Comparison of ENCODE assay signal across 8 mouse cellular contexts in the genomic region with DNA sequence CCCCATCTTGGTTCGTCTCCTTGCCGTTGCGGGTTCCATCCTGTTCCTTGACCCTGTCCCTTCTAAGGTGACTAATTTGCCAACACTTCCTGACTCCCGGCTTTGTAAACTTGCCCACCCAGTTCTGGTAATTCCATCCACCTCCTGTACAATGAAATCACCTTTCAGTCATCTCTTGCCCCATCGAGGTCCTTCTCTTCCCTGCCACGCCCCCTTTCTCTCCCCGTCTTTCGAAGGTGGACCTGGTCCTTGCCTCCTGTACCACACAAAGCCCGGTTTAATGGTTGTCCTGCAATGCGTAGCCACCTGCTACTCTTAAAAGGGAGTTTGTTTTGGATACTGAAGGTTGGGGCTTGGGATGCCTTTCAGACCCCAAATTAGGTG. TPM values are rescaled to one million over a fixed set of nuclear protein-coding genes. Genes with fewer than 3 reads are reported as not detected.
A peak's percentile ranks its signal among the peaks of the same experiment; 100 is the strongest.
DNase-seq lines count a peak whose midpoint lies in the region; ATAC-seq and TF ChIP-seq lines count a peak whose summit lies in the region.

No protein-coding gene starts in this region.

- ATAC-seq in hindbrain, embryonic 14.5 days (ENCODE audit: low FRiP score): peak; percentile 35

- H3K9ac ChIP-seq in hindbrain, embryonic 14.5 days: peak overlapping the region; percentile 90

- H3K4me2 ChIP-seq in hindbrain, embryonic 14.5 days (replicated peaks): peak overlapping the region; percentile 74

- H3K27ac ChIP-seq in layer of hippocampus, adult 2 months: peak overlapping the region; percentile 98; the same call in 1 of the 2 replicates
- no peak overlapping the region for H3K27ac ChIP-seq in bone marrow, adult 2 months (ENCODE audit: control insufficient read depth, insufficient read depth, low read depth, low read length, poor library complexity)
- H3K27ac ChIP-seq in hindbrain, embryonic 14.5 days: peak overlapping the region; percentile 68

- H3K36me3 ChIP-seq in hindbrain, embryonic 14.5 days (replicated peaks; ENCODE audit: control insufficient read depth, insufficient read depth): peaks cover 6% of the 10 kb centered on the region; the same call in 1 of the 2 replicates

- 1% methylated on average over 10 of the region's 10 CpGs for WGBS in bone marrow, adult 2 months
- 1% methylated on average over 10 of the region's 10 CpGs for WGBS in hindbrain, embryonic 14.5 days

- H3K27me3 ChIP-seq in hindbrain, embryonic 14.5 days (ENCODE audit: control insufficient read depth, insufficient read depth, low read length): no peaks in the 10 kb centered on the region

- no peak for TF ChIP-seq POLR2A in bone marrow, adult 2 months (IDR thresholded peaks at IDR 0.05; ENCODE audit: borderline replicate concordance, control insufficient read depth, low read depth, low read length)

- no peak for DNase-seq in layer of hippocampus, adult 2 months (ENCODE audit: low spot score in 2 of 2)
- DNase-seq in layer of hippocampus, postnatal 25 days (ENCODE audit: extremely low spot score in 1 of 2, low spot score in 1 of 2): no peak
- peak; percentile 40 for DNase-seq in hindbrain, embryonic 14.5 days (ENCODE audit: low spot score)
- peak; percentile 14 for DNase-seq in lung, postnatal 36 days
- DNase-seq in frontal cortex, postnatal 25 days (ENCODE audit: low spot score in 2 of 2): no peak
- DNase-seq in ovary, postnatal 36 days (ENCODE audit: low spot score): no peak
- no peak for DNase-seq in gastrocnemius, postnatal 4 days (ENCODE audit: low spot score in 2 of 2)

- H3K9me3 ChIP-seq in hindbrain, embryonic 14.5 days (ENCODE audit: control insufficient read depth, low read length): no peaks in the 10 kb centered on the region

- H3K4me1 ChIP-seq in bone marrow, adult 2 months (ENCODE audit: control insufficient read depth, insufficient read depth, low read length): no peaks in the 10 kb centered on the region
- peaks cover 13% of the 10 kb centered on the region for H3K4me1 ChIP-seq in hindbrain, embryonic 14.5 days (replicated peaks; ENCODE audit: control insufficient read depth, insufficient read depth, low read length)

- TF ChIP-seq CTCF in layer of hippocampus, adult 2 months (conservative IDR thresholded peaks at IDR 0.05): no peak
- no peak for TF ChIP-seq CTCF in bone marrow, adult 2 months (IDR thresholded peaks at IDR 0.05; ENCODE audit: control insufficient read depth, insufficient read depth, low read length)

- H3K4me3 ChIP-seq in layer of hippocampus, adult 2 months: peak overlapping the region; percentile 99
- peak overlapping the region; percentile 89 for H3K4me3 ChIP-seq in bone marrow, adult 2 months (replicated peaks; ENCODE audit: control insufficient read depth, low read depth, low read length)
- H3K4me3 ChIP-seq in hindbrain, embryonic 14.5 days (replicated peaks; ENCODE audit: low read length): peak overlapping the region; percentile 92

RNA-seq across cellular contexts. Expression of a gene that starts 0.8 kb away (rescaled TPM):
- 10 to 100 TPM; 46.2 to 54.9 TPM for total RNA-seq in layer of hippocampus, adult 2 months (2021)
- 10 to 100 TPM; 47.6 to 51.2 TPM for total RNA-seq in layer of hippocampus, postnatal 25 days (2021)
- 15.0 and 24.7 TPM in 2 replicates for polyA plus RNA-seq in bone marrow, adult 2 months (2011; ENCODE audit: insufficient read depth, insufficient read length, low replicate concordance, missing spikeins)
- 277 and 278 TPM in 2 replicates for polyA plus RNA-seq in hindbrain, embryonic 14.5 days (2014; fragmentation: Nextera tagmentation; extraction: Ambion mirVana)
- 10 to 100 TPM; 32.6 to 36.5 TPM for total RNA-seq in gastrocnemius, postnatal 4 days (2021)

RNA-seq across cellular contexts. Expression of a gene that starts 14.0 kb away (rescaled TPM):
- total RNA-seq in layer of hippocampus, adult 2 months (2021): 10 to 100 TPM; 53.4 to 56.3 TPM
- total RNA-seq in layer of hippocampus, postnatal 25 days (2021): 10 to 100 TPM; 60.7 to 67.1 TPM
- 18.5 and 34.5 TPM in 2 replicates for polyA plus RNA-seq in bone marrow, adult 2 months (2011; ENCODE audit: insufficient read depth, insufficient read length, low replicate concordance, missing spikeins)
- polyA plus RNA-seq in hindbrain, embryonic 14.5 days (2014; fragmentation: Nextera tagmentation; extraction: Ambion mirVana): 86.5 and 91.9 TPM in 2 replicates
- total RNA-seq in gastrocnemius, postnatal 4 days (2021): 10 to 100 TPM; 32.6 to 36.5 TPM

RNA-seq across cellular contexts. Expression of a gene that starts 45.5 kb away (rescaled TPM):
- 10 to 100 TPM; 10.4 to 11.3 TPM for total RNA-seq in layer of hippocampus, adult 2 months (2021)
- 1 to 10 TPM; 9.2 to 9.4 TPM for total RNA-seq in layer of hippocampus, postnatal 25 days (2021)
- polyA plus RNA-seq in bone marrow, adult 2 months (2011; ENCODE audit: insufficient read depth, insufficient read length, low replicate concordance, missing spikeins): 3.0 and 3.4 TPM in 2 replicates
- 5.9 and 8.7 TPM in 2 replicates for polyA plus RNA-seq in hindbrain, embryonic 14.5 days (2014; fragmentation: Nextera tagmentation; extraction: Ambion mirVana)
- total RNA-seq in gastrocnemius, postnatal 4 days (2021): 10 to 100 TPM; 41.3 to 45.0 TPM

Comparison
In these comparisons a context has a peak if more than half of its experiments do, and no peak if none do; other contexts are left out.
1. DNase-seq: peak in hindbrain, embryonic 14.5 days (single experiment) and lung, postnatal 36 days (single experiment); none in layer of hippocampus, adult 2 months (0 of 2), layer of hippocampus, postnatal 25 days (0 of 2), frontal cortex, postnatal 25 days (0 of 2), ovary, postnatal 36 days (single experiment) and gastrocnemius, postnatal 4 days (0 of 2).
2. Peak in every context shown above with its lines, with median percentiles within 50 percentile points of each other: H3K4me3 ChIP-seq.